Mouse (Mus musculus) A20 (cell line): ENCODE data around the gene Vmn2r109.
"Not testable (repeated sequence)": the region's sequence is repeated elsewhere in the genome, so short reads cannot be mapped to it uniquely, and the experiment has no call there.

Experiments used
- DNase-seq: peaks from one replicate; pipeline ENCODE4 v3.0.0-alpha.2; 2011; ENCODE audit warnings: low read depth, low spot score

Gene Vmn2r109

DNA sequence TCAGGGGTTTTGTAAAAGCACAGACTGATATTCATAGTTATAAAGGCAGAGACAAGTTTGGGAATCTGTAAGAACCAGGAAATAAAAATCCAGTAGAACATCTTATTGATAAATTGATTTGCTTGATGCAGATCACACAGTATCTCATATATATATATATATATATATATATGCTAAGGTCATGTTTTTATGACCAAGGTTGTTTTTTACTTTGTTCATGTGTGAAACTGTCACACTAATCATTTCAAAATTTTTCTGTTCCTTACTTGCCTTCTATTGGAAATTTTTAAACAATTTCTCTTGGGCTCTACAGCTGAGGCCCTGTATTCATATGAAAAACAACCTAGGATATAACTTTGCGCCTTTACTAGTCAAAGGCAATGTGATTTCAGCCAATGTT, at the start of gene Vmn2r109:
Gene Vmn2r109, minus strand, starts transcription at position 101 of the 400 bp plus-strand sequence.
- no peak for DNase-seq

DNA sequence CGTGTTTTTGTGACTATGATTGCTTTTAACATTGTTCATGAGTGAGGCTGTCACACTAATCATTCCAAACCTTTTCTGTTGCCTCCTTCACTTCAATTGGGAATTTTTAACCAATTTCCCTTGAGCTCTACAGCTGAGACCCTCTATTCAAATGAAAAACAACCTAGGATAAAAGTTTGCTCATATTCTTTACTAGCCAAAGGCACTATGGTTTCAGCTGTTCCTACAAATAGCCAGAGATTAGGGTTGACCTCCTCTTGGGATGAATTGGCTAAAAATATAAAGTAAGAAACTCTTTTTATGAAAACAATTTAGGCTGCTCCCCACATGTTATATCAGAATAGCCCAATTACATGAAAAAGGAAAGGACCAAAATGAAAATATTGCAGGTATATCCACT, 31.8 kb upstream of the Vmn2r109 start, which contains the start of gene Vmn2r110:
Gene Vmn2r110, minus strand, starts transcription at position 101 of the 400 bp plus-strand sequence.
- DNase-seq = no peak

GRCm38 (mm10) chr17:20508247-20508646, 56.3 kb downstream of the Vmn2r109 start:
- not testable (repeated sequence) for DNase-seq

GRCm38 (mm10) chr17:20497858-20498257, 66.7 kb downstream of the Vmn2r109 start, which contains the start of gene Vmn1r225:
Gene Vmn1r225, plus strand, starts transcription at chr17:20498158.
- DNase-seq = no peak
